Comparison of ENCODE assay signal across 8 mouse cellular contexts in the genomic region with DNA sequence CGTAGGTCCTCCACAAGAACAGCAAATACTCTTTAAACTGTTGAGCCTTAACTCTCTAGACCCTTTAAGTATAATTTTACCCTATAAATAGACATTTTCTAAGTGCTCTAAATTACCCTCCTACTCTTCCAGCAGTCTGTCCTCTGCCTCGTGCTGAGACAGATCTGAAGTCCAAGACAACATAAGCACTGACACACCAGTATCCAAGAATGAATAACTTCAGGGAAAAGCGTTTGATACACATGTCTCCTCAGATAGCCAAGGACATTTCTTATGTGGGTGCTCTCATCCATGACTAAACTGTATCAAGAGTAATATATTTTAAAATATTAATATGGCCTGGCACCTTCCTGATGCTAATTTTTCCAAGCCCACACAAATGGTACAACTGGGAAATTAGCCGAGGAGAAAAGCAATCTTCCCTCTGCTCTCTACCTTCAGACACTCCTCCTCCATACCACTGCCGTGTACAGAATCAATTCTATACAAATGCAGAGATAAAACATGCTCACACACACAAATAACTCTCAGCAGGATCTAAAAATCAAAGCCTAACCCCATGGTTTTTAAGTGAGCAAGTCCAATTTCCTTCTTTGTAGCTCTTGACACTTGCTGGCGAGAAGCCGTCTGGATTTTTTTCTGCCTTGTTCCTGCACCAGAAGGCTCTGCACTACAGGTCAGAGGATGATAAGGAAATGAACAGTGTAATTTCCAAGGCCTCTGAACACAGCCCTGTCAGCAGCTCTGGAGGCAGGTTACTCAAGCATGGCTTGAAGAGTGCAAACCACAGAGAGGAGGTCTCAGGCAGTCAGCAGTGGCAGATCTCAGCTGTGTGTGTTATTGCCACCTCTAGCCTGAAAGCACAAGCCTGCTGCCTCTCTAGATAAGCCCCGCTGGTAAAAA. TPM values are rescaled to one million over a fixed set of nuclear protein-coding genes. Genes with fewer than 3 reads are reported as not detected.
DNase-seq lines count a peak whose midpoint lies in the region; ATAC-seq and TF ChIP-seq lines count a peak whose summit lies in the region.

No protein-coding gene starts in this region.

- H3K4me3 ChIP-seq in CH12.LX (replicated peaks in 1 of 3; ENCODE audit: low read depth in 2 of 3, low read length in 2 of 3, poor library complexity in 1 of 3): no peak overlapping the region
- no peak overlapping the region for H3K4me3 ChIP-seq in forebrain, embryonic 14.5 days (ENCODE audit: low read depth, low read length)
- H3K4me3 ChIP-seq in hindbrain, embryonic 15.5 days: no peak overlapping the region
- H3K4me3 ChIP-seq in liver, embryonic 16.5 days (ENCODE audit: low read depth, low read length): no peak overlapping the region

- H3K4me1 ChIP-seq in CH12.LX (ENCODE audit: control insufficient read depth in 1 of 2, insufficient read depth in 2 of 2): peaks cover 4 to 46% of the 10 kb centered on the region in 2 experiments
- peaks cover 29% of the 10 kb centered on the region for H3K4me1 ChIP-seq in forebrain, embryonic 14.5 days (ENCODE audit: control insufficient read depth, insufficient read depth, low read length)
- H3K4me1 ChIP-seq in hindbrain, embryonic 15.5 days (replicated peaks): peaks cover 60% of the 10 kb centered on the region
- peaks cover 37% of the 10 kb centered on the region for H3K4me1 ChIP-seq in liver, embryonic 16.5 days (ENCODE audit: control insufficient read depth, low read depth, low read length)

- H3K27me3 ChIP-seq in CH12.LX (replicated peaks): no peaks in the 10 kb centered on the region
- no peaks in the 10 kb centered on the region for H3K27me3 ChIP-seq in forebrain, embryonic 14.5 days (replicated peaks; ENCODE audit: control insufficient read depth, insufficient read depth, low read length)
- no peaks in the 10 kb centered on the region for H3K27me3 ChIP-seq in hindbrain, embryonic 15.5 days
- H3K27me3 ChIP-seq in liver, embryonic 16.5 days (ENCODE audit: control insufficient read depth, insufficient read depth, low read depth, low read length): no peaks in the 10 kb centered on the region

- H3K4me2 ChIP-seq in CH12.LX (ENCODE audit: insufficient read depth, low read depth, poor library complexity, severe bottlenecking): peak overlapping the region; percentile 0; the same call in 1 of the 2 replicates
- no peak overlapping the region for H3K4me2 ChIP-seq in forebrain, embryonic 14.5 days (ENCODE audit: low read length)
- H3K4me2 ChIP-seq in hindbrain, embryonic 15.5 days: peak overlapping the region; percentile 17; the same call in 1 of the 2 replicates
- H3K4me2 ChIP-seq in liver, embryonic 16.5 days (ENCODE audit: low read depth, low read length): peak overlapping the region; percentile 4

- peaks cover 16% of the 10 kb centered on the region for H3K79me2 ChIP-seq in CH12.LX (replicated peaks; ENCODE audit: control insufficient read depth, extremely low read depth, insufficient read depth, poor library complexity, severe bottlenecking)

- DNase-seq in CH12.LX (ENCODE audit: extremely low read depth): peak; percentile 72
- DNase-seq in adrenal gland, adult 8-10 months: peak; percentile 48
- peak; percentile 64 for DNase-seq in forebrain, embryonic 14.5 days (ENCODE audit: low spot score)
- peak; percentile 22 for DNase-seq in ovary, postnatal 14 days (ENCODE audit: low spot score)
- DNase-seq in frontal cortex, adult 2 months (ENCODE audit: extremely low spot score in 1 of 2, low spot score in 1 of 2): no peak
- DNase-seq in right cerebral cortex, postnatal 36 days (ENCODE audit: low spot score in 2 of 2): no peak

- TF ChIP-seq EP300 in CH12.LX (IDR thresholded peaks at IDR 0.05; ENCODE audit: low read length): no peak; the same call in 1 of the 2 replicates

- peaks cover 0 to 29% of the 10 kb centered on the region in 2 experiments for H3K36me3 ChIP-seq in CH12.LX (replicated peaks in 1 of 2; ENCODE audit: control insufficient read depth in 1 of 2, insufficient read depth in 1 of 2, low read length in 1 of 2)
- H3K36me3 ChIP-seq in forebrain, embryonic 14.5 days (ENCODE audit: control insufficient read depth, insufficient read depth, low read length): no peaks in the 10 kb centered on the region
- no peaks in the 10 kb centered on the region for H3K36me3 ChIP-seq in hindbrain, embryonic 15.5 days
- H3K36me3 ChIP-seq in liver, embryonic 16.5 days (ENCODE audit: control insufficient read depth, insufficient read depth): no peaks in the 10 kb centered on the region

- ATAC-seq in forebrain, embryonic 14.5 days: peak; percentile 42; the same call in 1 of the 2 replicates
- ATAC-seq in hindbrain, embryonic 15.5 days (ENCODE audit: low FRiP score, low read depth): peak; percentile 83
- peak; percentile 79 for ATAC-seq in liver, embryonic 16.5 days (ENCODE audit: low read depth)

- H3K9me3 ChIP-seq in CH12.LX (replicated peaks; ENCODE audit: low read length): no peaks in the 10 kb centered on the region
- no peaks in the 10 kb centered on the region for H3K9me3 ChIP-seq in forebrain, embryonic 14.5 days (replicated peaks; ENCODE audit: control insufficient read depth, low read length)
- H3K9me3 ChIP-seq in hindbrain, embryonic 15.5 days: no peaks in the 10 kb centered on the region
- no peaks in the 10 kb centered on the region for H3K9me3 ChIP-seq in liver, embryonic 16.5 days (replicated peaks; ENCODE audit: control insufficient read depth, low read length)

- in situ Hi-C loops in CH12.LX (cut with MboI; ENCODE audit: low pct_ligation_motif_present, low pct_unique_long_range_greater_than_20kb, low sequenced_read_pairs): no loop called here

- 53% methylated on average over 8 of the region's 8 CpGs for WGBS in forebrain, embryonic 14.5 days
- 24% methylated on average over 8 of the region's 8 CpGs for WGBS in hindbrain, embryonic 15.5 days
- 33% methylated on average over 8 of the region's 8 CpGs for WGBS in liver, embryonic 16.5 days (ENCODE audit: insufficient replicate concordance)

- no peak for TF ChIP-seq CTCF in CH12.LX (conservative IDR thresholded peaks at IDR 0.05 in 1 of 2, IDR thresholded peaks at IDR 0.05 in 1 of 2; ENCODE audit: low read depth in 2 of 2, low read length in 2 of 2)

- no peak for TF ChIP-seq RAD21 in CH12.LX (IDR thresholded peaks at IDR 0.05; ENCODE audit: low read depth, low read length)

- dilution Hi-C loops in CH12.LX (cut with MboI; ENCODE audit: extremely low pct_ligation_motif_present, extremely low pct_unique_long_range_greater_than_20kb, low sequenced_read_pairs): no loop called here

- no peak overlapping the region for H3K27ac ChIP-seq in CH12.LX (ENCODE audit: insufficient read depth, low read depth)
- peak overlapping the region; percentile 9; the same call in 1 of the 2 replicates for H3K27ac ChIP-seq in forebrain, embryonic 14.5 days (ENCODE audit: low read depth, low read length)
- H3K27ac ChIP-seq in hindbrain, embryonic 15.5 days (replicated peaks): peak overlapping the region; percentile 77
- peak overlapping the region; percentile 57 for H3K27ac ChIP-seq in liver, embryonic 16.5 days (ENCODE audit: low read length)

- TF ChIP-seq POLR2A in CH12.LX (IDR thresholded peaks at IDR 0.05; ENCODE audit: low read depth, low read length): no peak

- no peak overlapping the region for H3K9ac ChIP-seq in CH12.LX (ENCODE audit: insufficient read depth, low read depth)
- no peak overlapping the region for H3K9ac ChIP-seq in forebrain, embryonic 14.5 days (ENCODE audit: low read length)
- no peak overlapping the region for H3K9ac ChIP-seq in hindbrain, embryonic 15.5 days
- H3K9ac ChIP-seq in liver, embryonic 16.5 days (ENCODE audit: low read depth, low read length): no peak overlapping the region

TF ChIP-seq in CH12.LX, 34 proteins besides CTCF, POLR2A, EP300 and RAD21:
- TF ChIP-seq TBP (conservative IDR thresholded peaks at IDR 0.05; ENCODE audit: low read depth, low read length) (no peak), RCOR1 (conservative IDR thresholded peaks at IDR 0.05; ENCODE audit: low read depth, low read length) (no peak), KAT2A (IDR thresholded peaks at IDR 0.05; ENCODE audit: insufficient replicate concordance, low read length) (no peak), SMC3 (IDR thresholded peaks at IDR 0.05; ENCODE audit: low read depth, low read length) (no peak), TCF12 (IDR thresholded peaks at IDR 0.05; ENCODE audit: low read depth, low read length) (no peak), MAFK (IDR thresholded peaks at IDR 0.05; ENCODE audit: insufficient replicate concordance, low read length) (no peak), GABPA (IDR thresholded peaks at IDR 0.05; ENCODE audit: insufficient replicate concordance, low read depth, low read length) (no peak), NELFE (IDR thresholded peaks at IDR 0.05; ENCODE audit: low read depth, low read length) (no peak), SIN3A (IDR thresholded peaks at IDR 0.05; ENCODE audit: low read length) (no peak), ZKSCAN1 (IDR thresholded peaks at IDR 0.05; ENCODE audit: borderline replicate concordance, low read depth, low read length) (no peak), ZNF384 (IDR thresholded peaks at IDR 0.05; ENCODE audit: low read depth, low read length) (no peak), MAZ (IDR thresholded peaks at IDR 0.05; ENCODE audit: low read depth, low read length) (no peak), BHLHE40 (IDR thresholded peaks at IDR 0.05; ENCODE audit: low read depth, low read length) (no peak), E2F4 (IDR thresholded peaks at IDR 0.05; ENCODE audit: insufficient replicate concordance, low read depth, low read length) (no peak), MXI1 (IDR thresholded peaks at IDR 0.05; ENCODE audit: low read depth, low read length) (no peak), JUND (conservative IDR thresholded peaks at IDR 0.05; ENCODE audit: low read depth, low read length) (no peak), CHD1 (IDR thresholded peaks at IDR 0.05; ENCODE audit: low read depth, low read length) (no peak), ELF1 (IDR thresholded peaks at IDR 0.05; ENCODE audit: low read depth, low read length) (no peak), ZMIZ1 (IDR thresholded peaks at IDR 0.05; ENCODE audit: low read depth, low read length) (no peak)

RNA-seq across cellular contexts. Expression of gene Zfp609, which starts 40.2 kb away (rescaled TPM):
- total RNA-seq in CH12.LX (2012; rRNA removed) (3.2 and 3.5 TPM in 2 replicates), CH12.LX (2014; rRNA removed) (1.2 and 1.5 TPM in 2 replicates)
- 14.6 and 15.4 TPM in 2 replicates for polyA plus RNA-seq in CH12.LX (2012; ENCODE audit: insufficient read length, low read depth)
- total RNA-seq in adrenal gland, adult 8-10 months (2022): 10 to 100 TPM; 23.8 to 33.5 (median 28.4) TPM
- 7.4 and 8.8 TPM in 2 replicates for polyA plus RNA-seq in forebrain, embryonic 14.5 days (2014; fragmentation: Nextera tagmentation; extraction: Ambion mirVana)
- 7.7 and 8.5 TPM in 2 replicates for polyA plus RNA-seq in hindbrain, embryonic 15.5 days (2015; fragmentation: Nextera tagmentation; extraction: Ambion mirVana)
- polyA plus RNA-seq in liver, embryonic 16.5 days (2015; fragmentation: Nextera tagmentation; extraction: Ambion mirVana): 1.4 and 1.7 TPM in 2 replicates
- polyA plus RNA-seq in frontal cortex, adult 2 months (2012; rRNA removed): 19.2 and 19.7 TPM in 2 replicates

Comparison
In these comparisons a context has a peak if more than half of its experiments do, and no peak if none do; other contexts are left out.
1. DNase-seq: peak in CH12.LX (single experiment), adrenal gland, adult 8-10 months (single experiment), forebrain, embryonic 14.5 days (single experiment) and ovary, postnatal 14 days (single experiment); none in frontal cortex, adult 2 months (0 of 2) and right cerebral cortex, postnatal 36 days (0 of 2).
2. Peak in every context shown above with its lines, with median percentiles within 50 percentile points of each other: ATAC-seq.